Mouse (Mus musculus) embryonic fibroblast, embryonic 13.5 days (primary cell): ENCODE data around the gene Msgn1.

Experiments used
- CTCF ChIP-seq: IDR thresholded peaks from 2 replicates; pipeline ENCODE4 v1.5.1; 2011; ENCODE audit warnings: mild to moderate bottlenecking, control low read depth, low read length, moderate library complexity, borderline replicate concordance; ENCODE audit not compliant: insufficient read depth
- POLR2A ChIP-seq: IDR thresholded peaks from 2 replicates; pipeline ENCODE4 v1.6.1; 2011; ENCODE audit warnings: low read depth, mild to moderate bottlenecking, control low read depth, low read length, moderate library complexity

DNA sequence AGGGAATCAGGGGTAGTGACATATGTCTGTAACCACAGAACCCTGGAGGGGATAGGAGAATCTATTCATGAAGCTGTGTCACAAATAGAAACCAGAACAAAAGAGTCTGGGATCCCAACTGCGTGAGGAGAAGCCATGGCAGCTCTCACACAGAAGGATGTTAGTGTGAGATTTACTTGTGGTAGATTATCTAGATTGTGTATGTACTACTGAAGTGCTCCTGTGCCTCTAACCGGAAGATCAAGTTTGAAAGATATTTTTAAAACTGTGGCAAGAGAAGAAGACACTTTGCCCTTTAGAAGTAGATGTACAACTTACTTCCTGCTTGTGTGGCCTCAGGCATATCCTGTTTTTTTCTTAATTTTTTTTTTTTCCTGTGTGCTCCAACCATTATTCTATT, 21.5 kb upstream of the Msgn1 start:
- TF ChIP-seq CTCF (no peak), POLR2A (no peak)
